Mouse (Mus musculus): ENCODE measurements around the gene Cln5. TPM values are rescaled to one million over a fixed set of nuclear protein-coding genes. Genes with fewer than 3 reads are reported as not detected.

Gene Cln5
- 22.2 TPM for total RNA-seq (2023)

DNA sequence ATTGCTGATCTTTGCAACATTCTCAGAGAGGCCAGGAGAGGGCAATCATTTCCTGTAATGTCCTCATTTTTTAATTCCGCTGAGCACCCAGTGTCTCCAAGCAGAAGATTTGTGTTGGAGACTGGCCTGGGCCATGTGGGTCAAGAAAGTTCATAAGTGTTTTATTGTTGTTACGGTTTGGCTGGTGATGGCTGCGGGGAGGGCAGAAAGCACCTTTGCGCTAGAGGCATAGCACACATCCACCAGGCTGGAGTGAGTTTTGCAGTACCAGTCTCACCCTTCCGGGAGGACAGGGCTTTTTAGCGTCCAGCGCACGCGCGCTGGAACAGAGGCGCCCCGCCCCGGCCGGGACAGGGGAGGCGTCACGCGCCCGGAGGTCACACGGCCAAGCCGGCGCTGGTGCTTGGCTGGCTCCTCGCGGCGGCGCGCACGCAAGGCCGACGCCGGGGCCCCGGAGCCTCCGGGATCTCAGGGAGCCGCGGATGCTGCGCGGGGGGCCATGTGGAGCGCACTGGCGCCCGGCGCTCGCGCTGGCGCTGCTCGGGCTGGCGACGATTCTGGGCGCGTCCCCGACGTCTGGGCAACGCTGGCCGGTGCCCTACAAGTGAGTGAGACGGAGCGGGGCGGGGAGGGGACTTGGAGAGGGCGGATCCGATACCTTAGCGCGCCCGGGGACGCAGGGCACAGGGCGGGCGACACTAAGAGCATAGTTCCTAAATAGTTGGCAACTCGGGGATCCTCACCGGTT, at the start of gene Cln5:
Cln5 (plus strand) TSS at position 353 of the 748 bp plus-strand sequence.

GRCm38 (mm10) chr14:103046677-103047076, 23.3 kb upstream of the Cln5 start, which contains the start of gene Acod1:
TSS of gene Acod1 (plus strand) at chr14:103046977.

DNA sequence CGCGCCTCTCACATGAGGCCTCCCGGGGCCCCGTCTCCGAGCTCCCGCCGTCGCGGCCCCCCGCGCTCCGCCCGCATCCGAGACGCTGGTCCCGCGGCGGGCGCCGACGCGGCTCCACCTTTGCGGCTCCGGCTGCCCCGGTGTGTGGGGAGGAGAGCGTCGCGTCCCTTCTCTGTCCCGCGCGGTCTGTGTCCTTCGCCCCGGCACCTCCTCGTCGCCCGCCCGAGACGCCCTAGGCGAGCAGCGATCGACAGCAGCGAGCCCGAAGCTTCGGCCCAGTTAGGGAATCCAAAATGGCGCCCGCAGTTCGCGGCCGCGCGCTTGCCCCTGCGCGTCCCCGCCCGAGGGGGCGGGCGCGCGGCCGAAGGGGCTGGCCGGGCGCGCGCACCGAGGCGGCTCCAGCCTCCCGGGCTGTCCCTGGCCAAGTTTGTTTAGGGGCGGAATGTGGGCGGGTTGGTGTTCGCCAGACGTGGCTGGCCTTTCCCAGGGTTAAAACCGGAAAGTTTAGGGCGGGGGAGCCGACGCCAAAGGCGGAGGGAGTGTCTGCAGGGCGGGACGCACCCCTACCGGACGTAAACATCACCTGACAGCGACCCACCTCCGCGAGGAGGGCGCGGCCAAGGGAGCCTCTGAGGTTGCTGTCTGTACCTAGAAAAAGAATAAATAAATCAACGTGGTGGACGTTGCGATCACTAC, 29.4 kb downstream of the Cln5 start, which contains the start of gene Fbxl3:
Fbxl3 (minus strand) TSS at position 329 of the 696 bp plus-strand sequence.

Other genes starting within 250 kb of the Cln5 start
- 15.2 TPM for gene Kctd12, start 87.6 kb upstream of the Cln5 start, total RNA-seq (2023)
- gene Acod1, start 23.2 kb upstream of the Cln5 start, total RNA-seq (2023) = 1.4 TPM
- 201 TPM for gene Fbxl3, start 29.4 kb downstream of the Cln5 start, total RNA-seq (2023)